17 mouse cellular contexts compared by ENCODE assay signal in genomic region chr17:80515513-80515912, GRCm38 (mm10). TPM values are rescaled to one million over a fixed set of nuclear protein-coding genes. Genes with fewer than 3 reads are reported as not detected.
A peak's percentile ranks its signal among the peaks of the same experiment; 100 is the strongest.
DNase-seq lines count a peak whose midpoint lies in the region; ATAC-seq and TF ChIP-seq lines count a peak whose summit lies in the region.
"Had no signal": no experiment of that assay in that cellular context is flagged by ENCODE, and none has a peak within 500 bp of the region (broad histone marks: within the 10 kb centered on the region; RNA-seq: fewer than 3 reads in every experiment).

No protein-coding gene starts in this region.

- no peak overlapping the region for H3K4me2 ChIP-seq in liver, embryonic 11.5 days
- no peak overlapping the region for H3K4me2 ChIP-seq in midbrain, embryonic 15.5 days
- H3K4me2 ChIP-seq: embryonic facial prominence, embryonic 12.5 days; forebrain, embryonic 13.5 days; forebrain, embryonic 15.5 days had no signal

- H3K9ac ChIP-seq in liver, adult 2 months (ENCODE audit: low read depth, low read length) = no peak overlapping the region
- H3K9ac ChIP-seq in liver, embryonic 11.5 days (ENCODE audit: low read depth, low read length) = no peak overlapping the region
- no peak overlapping the region for H3K9ac ChIP-seq in midbrain, embryonic 15.5 days
- H3K9ac ChIP-seq: embryonic facial prominence, embryonic 12.5 days; forebrain, embryonic 13.5 days; forebrain, embryonic 15.5 days had no signal

- DNase-seq in liver, adult 2 months (ENCODE audit: extremely low read depth, low read depth, low spot score) = peak; percentile 78
- no peak for DNase-seq in liver, embryonic 11.5 days (ENCODE audit: low spot score)
- peak; percentile 7 for DNase-seq in midbrain, embryonic 10.5 days (ENCODE audit: low spot score)
- DNase-seq in yolk sac, embryonic 10.5 days (ENCODE audit: low spot score) = peak; percentile 48
- DNase-seq: B cell, adult 2 months; cerebellum, adult 11-12 months; cerebellum, adult 2 months; cerebellum, adult 9-10 months; cerebellum, postnatal 10 days; cerebellum, postnatal 25 days had no signal

- WGBS in liver, adult 2 months = 68% methylated on average over 7 of the region's 7 CpGs
- 87% methylated on average over 7 of the region's 7 CpGs for WGBS in liver, embryonic 11.5 days
- 93% methylated on average over 7 of the region's 7 CpGs for WGBS in midbrain, embryonic 10.5 days
- WGBS in midbrain, embryonic 15.5 days = 94% methylated on average over 7 of the region's 7 CpGs

- no peak for TF ChIP-seq CTCF in liver, adult 2 months (IDR thresholded peaks at IDR 0.05; ENCODE audit: low read depth, low read length)

- TF ChIP-seq POLR2A in liver, adult 2 months (IDR thresholded peaks at IDR 0.05; ENCODE audit: extremely low read depth, insufficient read depth, low read length) = no peak

- no peak overlapping the region for H3K27ac ChIP-seq in liver, adult 2 months (replicated peaks; ENCODE audit: insufficient read depth, low read depth, low read length)
- H3K27ac ChIP-seq in liver, embryonic 11.5 days (ENCODE audit: low read depth, low read length) = no peak overlapping the region
- H3K27ac ChIP-seq in midbrain, embryonic 10.5 days (replicated peaks) = no peak overlapping the region
- no peak overlapping the region for H3K27ac ChIP-seq in midbrain, embryonic 15.5 days
- peak overlapping the region; percentile 8 for H3K27ac ChIP-seq in brown adipose tissue, adult 24 weeks (replicated peaks; ENCODE audit: low read depth, low read length)
- H3K27ac ChIP-seq: embryonic facial prominence, embryonic 10.5 days; embryonic facial prominence, embryonic 12.5 days; forebrain, embryonic 13.5 days; forebrain, embryonic 15.5 days had no signal

- no peaks in the 10 kb centered on the region for H3K27me3 ChIP-seq in liver, adult 2 months (ENCODE audit: control insufficient read depth, insufficient read depth, low read length)
- H3K27me3 ChIP-seq in liver, embryonic 11.5 days (replicated peaks; ENCODE audit: control insufficient read depth, insufficient read depth, low read length) = no peaks in the 10 kb centered on the region
- H3K27me3 ChIP-seq in midbrain, embryonic 10.5 days (ENCODE audit: low read depth, poor library complexity, severe bottlenecking) = no peaks in the 10 kb centered on the region
- no peaks in the 10 kb centered on the region for H3K27me3 ChIP-seq in midbrain, embryonic 15.5 days (replicated peaks)
- H3K27me3 ChIP-seq: embryonic facial prominence, embryonic 12.5 days; forebrain, embryonic 13.5 days; forebrain, embryonic 15.5 days had no signal

- H3K36me3 ChIP-seq in liver, adult 2 months (ENCODE audit: control insufficient read depth, insufficient read depth, low read length) = no peaks in the 10 kb centered on the region
- no peaks in the 10 kb centered on the region for H3K36me3 ChIP-seq in liver, embryonic 11.5 days (ENCODE audit: control insufficient read depth, insufficient read depth, low read length)
- H3K36me3 ChIP-seq in midbrain, embryonic 10.5 days = no peaks in the 10 kb centered on the region
- H3K36me3 ChIP-seq in midbrain, embryonic 15.5 days (replicated peaks) = no peaks in the 10 kb centered on the region
- H3K36me3 ChIP-seq: embryonic facial prominence, embryonic 10.5 days; embryonic facial prominence, embryonic 12.5 days; forebrain, embryonic 15.5 days had no signal

- H3K9me3 ChIP-seq in liver, embryonic 11.5 days (ENCODE audit: control insufficient read depth, low read length) = no peaks in the 10 kb centered on the region
- no peaks in the 10 kb centered on the region for H3K9me3 ChIP-seq in midbrain, embryonic 10.5 days (replicated peaks)
- no peaks in the 10 kb centered on the region for H3K9me3 ChIP-seq in midbrain, embryonic 15.5 days
- H3K9me3 ChIP-seq: embryonic facial prominence, embryonic 10.5 days; embryonic facial prominence, embryonic 12.5 days; forebrain, embryonic 13.5 days; forebrain, embryonic 15.5 days had no signal

- no peak for ATAC-seq in liver, embryonic 11.5 days (replicated peaks; ENCODE audit: low FRiP score)
- no peak for ATAC-seq in midbrain, embryonic 15.5 days (replicated peaks)
- ATAC-seq in CD4-positive, CD25-positive, alpha-beta regulatory T cell, adult 4 months = no peak
- ATAC-seq: forebrain, embryonic 13.5 days; forebrain, embryonic 15.5 days had no signal

- H3K4me1 ChIP-seq in liver, adult 2 months (ENCODE audit: control insufficient read depth, insufficient read depth, low read length) = peaks cover 10% of the 10 kb centered on the region
- H3K4me1 ChIP-seq in liver, embryonic 11.5 days (replicated peaks; ENCODE audit: control insufficient read depth, insufficient read depth, low read length) = peaks cover 14% of the 10 kb centered on the region
- H3K4me1 ChIP-seq in midbrain, embryonic 10.5 days = no peaks in the 10 kb centered on the region
- H3K4me1 ChIP-seq in midbrain, embryonic 15.5 days = no peaks in the 10 kb centered on the region
- H3K4me1 ChIP-seq in brown adipose tissue, adult 24 weeks (ENCODE audit: control insufficient read depth, insufficient read depth, insufficient read length, low read length) = 0 out of 2 replicates have a peak, but pooled peaks cover 2% of the 10 kb centered on the region
- H3K4me1 ChIP-seq: embryonic facial prominence, embryonic 10.5 days; embryonic facial prominence, embryonic 12.5 days; forebrain, embryonic 13.5 days; forebrain, embryonic 15.5 days had no signal

- H3K79me2 ChIP-seq in liver, adult 2 months (ENCODE audit: control insufficient read depth, insufficient read depth, low read length) = no peaks in the 10 kb centered on the region

- H3K4me3 ChIP-seq in liver, adult 2 months (ENCODE audit: insufficient read depth, low read depth, low read length) = no peak overlapping the region
- no peak overlapping the region for H3K4me3 ChIP-seq in liver, embryonic 11.5 days (ENCODE audit: low read depth, low read length)
- no peak overlapping the region for H3K4me3 ChIP-seq in midbrain, embryonic 10.5 days
- no peak overlapping the region for H3K4me3 ChIP-seq in midbrain, embryonic 15.5 days
- H3K4me3 ChIP-seq in brown adipose tissue, adult 24 weeks (ENCODE audit: insufficient read depth, low read depth, low read length) = no peak overlapping the region
- H3K4me3 ChIP-seq: embryonic facial prominence, embryonic 10.5 days; embryonic facial prominence, embryonic 12.5 days; forebrain, embryonic 13.5 days; forebrain, embryonic 15.5 days had no signal

RNA-seq across cellular contexts. Expression of gene Sos1, which starts 35.3 kb away (rescaled TPM):
- 11.8 and 12.0 TPM in 2 replicates for total RNA-seq in liver, adult 2 months (2014; rRNA removed)
- polyA plus RNA-seq in liver, adult 2 months (2012; rRNA removed) = 2.8 TPM in 2 replicates
- polyA plus RNA-seq in liver, embryonic 11.5 days (2014; fragmentation: Nextera tagmentation; extraction: Ambion mirVana) = 4.5 and 4.7 TPM in 2 replicates
- polyA plus RNA-seq in midbrain, embryonic 10.5 days (2016; fragmentation: Nextera tagmentation; extraction: Ambion mirVana) = 3.8 and 4.5 TPM in 2 replicates
- 8.5 and 8.8 TPM in 2 replicates for polyA plus RNA-seq in midbrain, embryonic 15.5 days (2015; fragmentation: Nextera tagmentation; extraction: Ambion mirVana)
- 8.2 and 9.8 TPM in 2 replicates for polyA plus RNA-seq in brown adipose tissue, adult 24 weeks (2012; ENCODE audit: insufficient read depth, insufficient read length, missing spikeins)
- 1 to 10 TPM; 4.6 to 5.4 TPM for polyA plus RNA-seq in CD4-positive, CD25-positive, alpha-beta regulatory T cell, adult 4 months (2017; shearing (Covaris generic))
